Mouse (Mus musculus): Measurements from ENCODE around the gene Lgmn. TPM values are rescaled to one million over a fixed set of nuclear protein-coding genes. Genes with fewer than 3 reads are reported as not detected.

Gene Lgmn
- polyA plus RNA-seq, 1 experiment from 2014 or later = 112 TPM

DNA sequence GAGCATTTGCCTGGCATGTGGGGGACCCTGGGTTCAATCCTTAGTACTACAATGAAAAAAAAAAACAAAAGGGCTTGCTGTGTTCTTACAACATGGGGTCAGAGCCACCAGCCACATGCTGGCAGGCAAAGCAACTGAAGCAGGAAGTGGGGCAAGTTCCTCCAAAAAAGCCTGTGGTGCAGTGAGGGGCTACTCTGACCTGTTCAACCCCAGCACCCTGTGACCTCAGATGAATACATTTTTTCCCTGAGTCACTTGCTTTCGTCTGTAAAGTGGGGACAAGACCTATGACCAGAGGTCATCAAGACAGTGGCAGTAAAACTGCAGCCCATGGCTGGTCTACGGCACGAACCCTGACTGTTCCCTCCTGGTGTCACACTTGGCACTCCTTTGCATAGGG, 72.5 kb downstream of the Lgmn start:
- H3K27ac ChIP-seq = no peak overlapping the region
- WGBS = 76% methylated on average over 3 of the region's 3 CpGs
- DNase-seq (ENCODE audit: low spot score) (no peak), ATAC-seq (ENCODE audit: low FRiP score) (no peak)
- no peak overlapping the region for H3K4me2 ChIP-seq (replicated peaks)
- no peaks in the 10 kb centered on the region for H3K9me3 ChIP-seq (ENCODE audit: control insufficient read depth, low read length)
- H3K36me3 ChIP-seq (replicated peaks; ENCODE audit: control insufficient read depth, insufficient read depth) = no peaks in the 10 kb centered on the region
- H3K4me3 ChIP-seq (replicated peaks; ENCODE audit: low read length) = no peak overlapping the region
- H3K27me3 ChIP-seq (ENCODE audit: control insufficient read depth, insufficient read depth, low read length) = no peaks in the 10 kb centered on the region
- no peaks in the 10 kb centered on the region for H3K4me1 ChIP-seq (replicated peaks; ENCODE audit: control insufficient read depth, insufficient read depth, low read length)
- H3K9ac ChIP-seq = no peak overlapping the region

DNA sequence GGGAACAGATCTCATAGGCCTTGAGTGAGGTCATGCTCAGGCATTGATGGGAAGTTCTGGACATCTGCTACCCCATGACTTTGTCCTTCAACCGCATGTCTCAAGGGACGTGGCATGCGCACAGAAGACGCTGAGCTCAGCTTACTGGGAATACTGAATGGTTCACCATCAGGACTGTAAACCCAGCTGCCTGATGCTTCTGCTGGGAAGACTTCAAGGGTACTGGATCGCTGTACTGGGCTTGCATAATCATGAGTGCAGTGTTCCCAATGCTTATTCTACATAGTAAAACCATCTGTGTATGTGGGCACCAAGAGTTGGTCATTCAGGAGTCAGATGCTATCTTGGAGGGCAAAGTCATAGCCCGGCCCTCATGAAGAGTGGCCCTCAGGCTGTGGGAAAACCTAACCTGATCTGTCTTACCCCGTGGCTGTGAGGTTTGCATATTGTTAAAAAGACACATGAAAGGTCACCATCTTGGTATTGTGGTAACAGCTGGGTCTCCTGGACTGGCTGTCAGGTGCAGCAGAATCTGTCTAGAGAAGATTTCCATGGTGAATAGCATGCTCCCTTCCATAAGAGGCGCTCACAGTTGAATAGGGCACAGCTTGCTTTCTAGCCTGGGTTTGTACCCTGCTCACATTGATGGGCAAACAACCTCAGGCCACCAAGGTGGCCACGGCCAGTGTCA, 73.3 kb downstream of the Lgmn start:
- no peak for ATAC-seq (ENCODE audit: low FRiP score)
- DNase-seq (ENCODE audit: low spot score) = no peak
- Histone ChIP-seq H3K27me3 (ENCODE audit: control insufficient read depth, insufficient read depth, low read length) (no peaks in the 10 kb centered on the region), H3K4me3 (replicated peaks; ENCODE audit: low read length) (no peak overlapping the region), H3K4me2 (replicated peaks) (no peak overlapping the region), H3K9ac (no peak overlapping the region), H3K9me3 (ENCODE audit: control insufficient read depth, low read length) (no peaks in the 10 kb centered on the region), H3K36me3 (replicated peaks; ENCODE audit: control insufficient read depth, insufficient read depth) (no peaks in the 10 kb centered on the region), H3K27ac (no peak overlapping the region), H3K4me1 (replicated peaks; ENCODE audit: control insufficient read depth, insufficient read depth, low read length) (no peaks in the 10 kb centered on the region)
- WGBS = 92% methylated on average over 9 of the region's 9 CpGs

DNA sequence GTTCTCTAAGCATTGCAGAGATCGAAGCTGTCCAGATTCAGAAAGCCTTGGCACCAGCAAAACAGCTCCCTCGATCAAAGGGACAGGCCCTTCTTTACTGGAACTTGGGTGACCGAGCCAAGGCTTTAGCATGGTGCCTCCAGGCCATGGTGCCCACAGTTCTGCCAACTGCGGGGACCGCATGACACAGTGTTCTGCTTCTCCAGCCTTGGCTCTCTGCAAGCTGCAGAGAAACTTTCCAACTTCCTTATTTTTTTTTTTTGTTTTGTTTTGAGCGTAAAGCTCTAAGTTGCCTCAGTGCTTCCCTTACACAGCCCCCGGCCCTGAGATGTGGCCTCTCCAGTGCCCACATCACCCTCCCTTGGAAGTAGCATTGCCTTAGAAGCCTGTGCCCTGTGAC, 74.6 kb downstream of the Lgmn start:
- H3K9me3 ChIP-seq (ENCODE audit: control insufficient read depth, low read length) = no peaks in the 10 kb centered on the region
- no peak overlapping the region for H3K4me2 ChIP-seq (replicated peaks)
- H3K27ac ChIP-seq = no peak overlapping the region
- H3K9ac ChIP-seq = no peak overlapping the region
- no peaks in the 10 kb centered on the region for H3K4me1 ChIP-seq (replicated peaks; ENCODE audit: control insufficient read depth, insufficient read depth, low read length)
- DNase-seq (ENCODE audit: low spot score) (no peak), ATAC-seq (ENCODE audit: low FRiP score) (no peak)
- WGBS = 92% methylated on average over 7 of the region's 7 CpGs
- H3K36me3 ChIP-seq (replicated peaks; ENCODE audit: control insufficient read depth, insufficient read depth) = no peaks in the 10 kb centered on the region
- H3K4me3 ChIP-seq (replicated peaks; ENCODE audit: low read length) = no peak overlapping the region
- no peaks in the 10 kb centered on the region for H3K27me3 ChIP-seq (ENCODE audit: control insufficient read depth, insufficient read depth, low read length)

DNA sequence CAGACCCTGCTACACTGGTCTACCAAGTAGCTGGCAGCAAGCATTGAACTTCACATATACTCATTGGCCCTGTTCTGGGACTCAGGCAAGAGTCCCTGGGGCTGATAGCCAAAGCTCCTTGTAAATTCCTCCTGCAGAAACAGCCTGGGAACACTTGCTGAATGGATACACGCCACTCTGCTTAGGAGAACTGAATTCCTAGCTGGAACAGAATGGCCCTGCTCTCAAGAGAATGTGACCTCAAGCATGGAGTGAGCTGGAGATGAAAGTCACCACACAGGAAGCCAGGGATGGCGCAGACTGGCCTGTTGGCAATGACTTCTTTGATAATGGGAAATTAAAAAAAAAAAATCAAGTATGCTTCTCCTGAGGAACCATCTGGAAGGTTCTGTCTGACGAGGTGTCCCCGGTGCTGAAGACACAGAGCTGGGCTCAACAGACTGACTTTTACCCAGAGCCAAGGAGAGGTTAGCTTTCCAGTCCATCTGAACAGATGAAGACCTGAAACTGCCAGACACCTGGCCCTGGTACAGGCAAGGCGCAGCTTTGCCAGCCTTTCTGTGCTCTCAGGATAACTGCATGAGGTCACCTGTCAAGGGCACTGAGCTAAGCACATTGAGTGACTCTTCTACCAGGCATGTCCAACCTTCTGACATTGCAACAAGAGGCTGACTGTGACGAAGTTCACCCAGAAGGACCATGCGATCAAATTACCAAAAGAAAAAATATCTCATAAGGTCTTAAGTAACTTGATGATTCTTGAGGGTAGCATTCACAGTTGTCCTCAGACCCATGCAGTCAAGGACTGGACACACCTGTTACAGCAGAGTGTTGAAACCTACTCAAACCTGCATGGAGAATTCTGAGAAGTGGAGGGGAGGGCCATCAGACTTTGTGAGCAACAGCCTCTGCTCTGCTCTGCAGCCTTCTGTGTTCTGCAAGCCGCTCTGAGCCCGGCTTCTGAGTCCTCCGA, 78.1 kb downstream of the Lgmn start:
- DNase-seq (ENCODE audit: low spot score) (no peak), ATAC-seq (ENCODE audit: low FRiP score) (no peak)
- Histone ChIP-seq H3K9ac (no peak overlapping the region), H3K4me1 (replicated peaks; ENCODE audit: control insufficient read depth, insufficient read depth, low read length) (no peaks in the 10 kb centered on the region), H3K4me2 (replicated peaks) (no peak overlapping the region), H3K27me3 (ENCODE audit: control insufficient read depth, insufficient read depth, low read length) (no peaks in the 10 kb centered on the region), H3K27ac (no peak overlapping the region), H3K9me3 (ENCODE audit: control insufficient read depth, low read length) (no peaks in the 10 kb centered on the region), H3K4me3 (replicated peaks; ENCODE audit: low read length) (no peak overlapping the region), H3K36me3 (replicated peaks; ENCODE audit: control insufficient read depth, insufficient read depth) (no peaks in the 10 kb centered on the region)
- 89% methylated on average over 10 of the region's 10 CpGs for WGBS

DNA sequence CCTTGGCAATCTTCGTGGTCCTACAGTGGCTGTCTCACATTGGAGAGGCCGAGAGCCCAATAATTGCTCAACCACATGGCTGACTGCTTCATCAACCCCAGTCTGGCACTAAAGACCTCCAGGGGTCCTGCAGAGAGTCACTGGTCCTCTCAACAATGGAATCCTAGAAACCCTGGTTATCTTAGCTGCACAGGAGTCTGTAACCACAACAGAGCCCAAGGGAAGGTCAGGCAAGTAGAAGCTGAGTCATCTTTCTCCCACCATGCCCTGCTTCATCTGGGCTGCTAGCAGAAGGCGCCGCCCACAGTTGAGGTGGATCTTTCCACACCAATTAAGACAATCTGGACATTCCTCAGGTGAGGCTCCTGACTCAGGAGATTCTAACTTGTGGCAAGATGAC, 80.2 kb downstream of the Lgmn start:
- no peaks in the 10 kb centered on the region for H3K4me1 ChIP-seq (replicated peaks; ENCODE audit: control insufficient read depth, insufficient read depth, low read length)
- no peak for DNase-seq (ENCODE audit: low spot score)
- H3K27me3 ChIP-seq (ENCODE audit: control insufficient read depth, insufficient read depth, low read length) = no peaks in the 10 kb centered on the region
- H3K4me3 ChIP-seq (replicated peaks; ENCODE audit: low read length) = no peak overlapping the region
- no peak overlapping the region for H3K9ac ChIP-seq
- H3K27ac ChIP-seq = no peak overlapping the region
- no peak overlapping the region for H3K4me2 ChIP-seq (replicated peaks)
- no peaks in the 10 kb centered on the region for H3K9me3 ChIP-seq (ENCODE audit: control insufficient read depth, low read length)
- 90% methylated on average over 4 of the region's 4 CpGs for WGBS
- H3K36me3 ChIP-seq (replicated peaks; ENCODE audit: control insufficient read depth, insufficient read depth) = no peaks in the 10 kb centered on the region
- no peak for ATAC-seq (ENCODE audit: low FRiP score)

DNA sequence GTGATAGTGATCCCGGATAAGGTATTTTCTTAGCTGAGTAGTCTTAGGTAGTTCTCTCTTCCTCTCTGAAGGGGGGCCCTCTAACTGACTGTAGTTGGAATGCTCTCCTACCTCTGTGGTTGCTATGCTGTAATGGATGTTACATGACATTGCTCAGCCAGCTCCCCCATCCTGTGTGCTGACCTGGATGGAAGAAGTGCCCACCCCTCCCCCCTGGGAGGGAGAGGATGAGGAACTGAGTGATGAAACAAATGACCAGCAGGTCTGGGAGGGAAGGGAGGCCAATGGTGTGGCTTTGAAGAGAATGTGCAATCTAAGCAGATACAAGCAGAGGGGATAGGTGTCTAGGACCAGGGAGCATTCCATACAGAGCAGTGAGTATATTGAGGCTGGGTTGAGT, 82.8 kb downstream of the Lgmn start:
- no peak overlapping the region for H3K27ac ChIP-seq
- 89% methylated on average over 1 of the region's 1 CpGs for WGBS
- H3K4me1 ChIP-seq (replicated peaks; ENCODE audit: control insufficient read depth, insufficient read depth, low read length) = no peaks in the 10 kb centered on the region
- no peaks in the 10 kb centered on the region for H3K36me3 ChIP-seq (replicated peaks; ENCODE audit: control insufficient read depth, insufficient read depth)
- H3K9ac ChIP-seq = no peak overlapping the region
- H3K9me3 ChIP-seq (ENCODE audit: control insufficient read depth, low read length) = no peaks in the 10 kb centered on the region
- H3K4me2 ChIP-seq (replicated peaks) = no peak overlapping the region
- H3K27me3 ChIP-seq (ENCODE audit: control insufficient read depth, insufficient read depth, low read length) = no peaks in the 10 kb centered on the region
- ATAC-seq (ENCODE audit: low FRiP score) (no peak), DNase-seq (ENCODE audit: low spot score) (no peak)
- H3K4me3 ChIP-seq (replicated peaks; ENCODE audit: low read length) = no peak overlapping the region

DNA sequence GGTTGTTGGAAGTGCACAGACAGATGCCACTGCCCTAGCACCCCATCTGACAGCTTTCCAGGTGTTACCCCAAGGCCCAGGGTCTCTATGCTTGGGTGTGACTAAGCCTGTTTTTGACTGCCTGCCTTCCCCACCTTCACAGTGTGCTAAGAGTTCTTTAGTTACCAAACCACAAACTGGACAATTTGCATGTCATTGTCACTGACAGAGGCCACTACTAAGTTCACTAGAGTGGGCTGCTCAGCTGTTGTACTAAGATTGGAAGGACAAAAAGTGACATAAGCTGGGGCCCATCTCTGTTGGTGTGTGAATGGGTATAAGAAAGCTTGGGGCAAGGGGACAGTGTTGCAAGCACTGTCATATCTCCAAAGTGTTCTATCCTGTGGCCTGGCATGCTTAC, 83.8 kb downstream of the Lgmn start:
- Histone ChIP-seq H3K27ac (no peak overlapping the region), H3K27me3 (ENCODE audit: control insufficient read depth, insufficient read depth, low read length) (no peaks in the 10 kb centered on the region), H3K9me3 (ENCODE audit: control insufficient read depth, low read length) (no peaks in the 10 kb centered on the region), H3K4me1 (replicated peaks; ENCODE audit: control insufficient read depth, insufficient read depth, low read length) (no peaks in the 10 kb centered on the region), H3K4me3 (replicated peaks; ENCODE audit: low read length) (no peak overlapping the region), H3K9ac (no peak overlapping the region), H3K4me2 (replicated peaks) (no peak overlapping the region), H3K36me3 (replicated peaks; ENCODE audit: control insufficient read depth, insufficient read depth) (no peaks in the 10 kb centered on the region)
- DNase-seq (ENCODE audit: low spot score) (no peak), ATAC-seq (ENCODE audit: low FRiP score) (no peak)

DNA sequence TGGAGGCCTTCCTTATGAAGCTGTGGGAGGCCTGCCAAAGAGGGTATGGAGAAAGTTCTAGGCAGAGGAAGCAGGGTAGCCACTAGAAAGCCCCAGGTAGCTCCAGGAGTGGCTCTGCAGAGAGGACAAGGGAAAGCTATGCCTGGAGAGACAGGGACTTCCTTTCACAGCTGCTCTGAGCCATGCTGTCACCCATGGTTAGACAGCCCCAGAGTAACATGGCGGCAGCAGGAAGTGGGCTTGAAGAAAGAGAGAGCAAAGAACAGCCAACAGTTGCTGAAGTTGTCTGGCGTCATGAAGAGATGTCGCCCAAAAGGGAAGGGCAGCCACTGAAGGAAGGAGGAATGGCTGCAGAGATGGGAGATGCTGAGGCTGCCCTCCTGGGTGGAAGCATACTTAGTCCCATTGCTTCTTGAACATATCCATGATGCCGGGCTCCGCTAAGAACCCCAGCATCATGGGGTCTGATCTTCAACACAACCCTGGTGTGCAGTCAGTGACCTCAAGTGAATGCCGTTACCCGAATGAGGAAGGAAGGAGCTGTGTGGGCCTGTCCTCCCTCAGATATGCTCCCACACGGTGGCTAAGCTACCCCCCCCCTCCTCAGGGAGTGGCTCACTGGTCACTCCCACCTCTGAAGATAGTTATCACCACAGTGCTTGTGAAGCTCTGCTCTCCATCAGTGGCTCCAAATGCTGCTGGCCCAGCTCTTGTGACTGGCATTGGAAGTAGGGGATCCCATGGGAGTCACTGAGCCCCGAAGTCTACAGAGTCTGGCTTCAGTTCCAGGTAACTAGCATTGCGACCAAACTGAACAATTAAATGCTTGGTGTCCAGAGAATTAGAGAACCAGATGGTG, 85.3 kb downstream of the Lgmn start:
- Histone ChIP-seq H3K9ac (no peak overlapping the region), H3K36me3 (replicated peaks; ENCODE audit: control insufficient read depth, insufficient read depth) (no peaks in the 10 kb centered on the region), H3K4me3 (replicated peaks; ENCODE audit: low read length) (no peak overlapping the region), H3K9me3 (ENCODE audit: control insufficient read depth, low read length) (no peaks in the 10 kb centered on the region), H3K4me2 (replicated peaks) (no peak overlapping the region), H3K4me1 (replicated peaks; ENCODE audit: control insufficient read depth, insufficient read depth, low read length) (no peaks in the 10 kb centered on the region), H3K27ac (no peak overlapping the region), H3K27me3 (ENCODE audit: control insufficient read depth, insufficient read depth, low read length) (no peaks in the 10 kb centered on the region)
- ATAC-seq (ENCODE audit: low FRiP score) = no peak
- no peak for DNase-seq (ENCODE audit: low spot score)
- WGBS = 84% methylated on average over 10 of the region's 10 CpGs

DNA sequence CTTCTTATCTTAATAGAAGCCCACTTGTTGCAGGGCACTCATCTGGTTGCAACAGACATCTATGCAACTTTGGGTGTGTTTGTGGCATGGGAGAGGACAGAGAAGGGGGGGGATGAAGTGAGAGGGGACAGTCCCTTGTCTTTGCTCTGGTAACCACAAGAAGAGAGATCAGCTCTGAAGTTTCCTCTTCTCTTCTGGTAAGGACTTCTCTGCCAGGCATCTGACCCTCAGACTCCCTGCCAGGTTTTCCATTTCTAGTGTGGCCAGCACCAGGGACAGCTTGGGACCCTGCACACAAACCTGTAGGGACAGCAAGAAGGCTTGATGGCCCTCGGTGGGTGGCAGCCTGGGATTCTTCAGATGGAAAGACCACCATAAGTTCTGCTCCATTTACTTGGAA, 88.6 kb downstream of the Lgmn start:
- Histone ChIP-seq H3K4me3 (replicated peaks; ENCODE audit: low read length) (no peak overlapping the region), H3K4me2 (replicated peaks) (no peak overlapping the region), H3K27me3 (ENCODE audit: control insufficient read depth, insufficient read depth, low read length) (no peaks in the 10 kb centered on the region), H3K9ac (no peak overlapping the region), H3K36me3 (replicated peaks; ENCODE audit: control insufficient read depth, insufficient read depth) (no peaks in the 10 kb centered on the region), H3K4me1 (replicated peaks; ENCODE audit: control insufficient read depth, insufficient read depth, low read length) (no peaks in the 10 kb centered on the region), H3K9me3 (ENCODE audit: control insufficient read depth, low read length) (no peaks in the 10 kb centered on the region), H3K27ac (no peak overlapping the region)
- DNase-seq (ENCODE audit: low spot score) (no peak), ATAC-seq (ENCODE audit: low FRiP score) (no peak)
- 88% methylated on average over 1 of the region's 1 CpGs for WGBS
